Mouse (Mus musculus): ENCODE measurements around the gene Tmem216. TPM values are rescaled to one million over a fixed set of nuclear protein-coding genes. Genes with fewer than 3 reads are reported as not detected.

Tmem216 gene
- polyA plus RNA-seq, 1 experiment = 8.5 TPM

DNA sequence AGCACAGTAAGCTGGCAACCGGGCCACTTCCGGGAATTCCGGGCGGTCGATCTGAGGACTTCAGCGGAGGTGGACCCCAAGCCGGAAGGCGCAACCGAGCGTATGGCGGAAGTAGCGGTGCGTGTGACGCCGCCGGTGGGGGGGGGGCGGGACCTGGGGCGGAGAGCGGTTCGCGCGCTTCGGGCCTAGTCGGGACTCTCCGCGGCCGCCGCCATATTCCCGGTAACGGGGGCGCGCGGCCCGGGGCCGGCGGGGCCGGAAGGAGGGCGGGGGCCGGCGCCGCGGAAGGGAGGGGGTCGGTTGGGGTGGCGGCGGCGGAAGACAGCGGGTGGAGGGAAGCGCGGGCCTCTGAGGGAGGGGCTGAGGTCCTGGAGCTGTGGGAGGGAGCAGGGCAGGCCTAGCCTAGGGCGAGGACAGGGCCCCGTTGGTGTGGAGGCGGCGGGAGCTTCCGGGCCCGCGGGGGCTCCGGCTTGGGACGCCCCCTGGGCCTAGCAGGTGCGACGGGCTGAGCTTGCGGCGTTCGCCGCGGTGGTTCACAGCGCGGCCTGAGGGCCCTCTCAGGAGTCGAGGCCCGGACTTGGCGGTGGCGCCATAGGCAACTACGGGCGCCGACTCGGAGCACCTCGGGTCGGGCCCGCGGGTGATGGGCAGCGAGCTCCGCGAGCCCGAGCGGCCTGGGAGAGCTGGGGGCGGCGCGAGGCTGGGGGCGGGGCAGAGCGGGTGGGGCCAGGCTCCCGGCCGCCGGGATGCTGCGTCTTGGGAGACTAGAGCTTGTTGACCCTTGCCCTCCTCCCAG, 30.7 kb downstream of the Tmem216 start, which contains the start of gene Cpsf7:
Cpsf7 (plus strand) TSS at position 161 of the 796 bp plus-strand sequence.
- DNase-seq (ENCODE audit: low read depth in 1 of 2, low spot score in 2 of 2) = peak; percentile 76 to 88
- Histone ChIP-seq H3K36me3 (ENCODE audit: control insufficient read depth, insufficient read depth, low read length) (peaks cover 4% of the 10 kb centered on the region), H3K4me1 (ENCODE audit: control insufficient read depth, insufficient read depth, insufficient read length) (peaks cover 10% of the 10 kb centered on the region), H3K4me3 (ENCODE audit: extremely low read depth, insufficient read depth, insufficient read length) (peak within 1 kb of the TSS; percentile 82), H3K27me3 (ENCODE audit: control insufficient read depth, insufficient read depth, low read length) (no peaks in the 10 kb centered on the region), H3K27ac (ENCODE audit: insufficient read depth, low read length) (peak within 1 kb of the TSS; percentile 100)
- under 1% methylated on average over 83 of the region's 93 CpGs for WGBS
- TF ChIP-seq CTCF (IDR thresholded peaks at IDR 0.05; ENCODE audit: extremely low read depth, insufficient read depth, insufficient read length, insufficient replicate concordance) (no peak), POLR2A (IDR thresholded peaks at IDR 0.05; ENCODE audit: low read depth, low read length) (peak; percentile 35)

DNA sequence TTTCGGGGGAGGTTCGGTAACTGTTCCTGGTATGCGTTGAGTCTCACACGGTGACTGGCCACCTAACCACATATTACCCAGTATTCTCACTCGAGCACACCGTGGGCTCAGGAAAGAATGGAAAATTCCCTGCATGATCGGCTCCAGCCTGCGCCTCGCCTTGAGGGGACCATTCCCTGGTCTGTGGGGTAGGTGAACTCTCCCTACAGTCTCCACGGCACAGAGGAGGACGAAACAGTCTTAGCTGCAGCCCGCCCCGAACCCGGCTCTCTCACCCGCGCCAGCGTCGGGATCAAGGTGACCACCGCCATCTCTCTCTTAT, 31.3 kb downstream of the Tmem216 start:
- TF ChIP-seq CTCF (IDR thresholded peaks at IDR 0.05; ENCODE audit: extremely low read depth, insufficient read depth, insufficient read length, insufficient replicate concordance) (no peak), POLR2A (IDR thresholded peaks at IDR 0.05; ENCODE audit: low read depth, low read length) (no peak; the same call in 1 of the 2 replicates)
- Histone ChIP-seq H3K4me3 (ENCODE audit: extremely low read depth, insufficient read depth, insufficient read length) (peak overlapping the region; percentile 82), H3K4me1 (ENCODE audit: control insufficient read depth, insufficient read depth, insufficient read length) (peaks cover 10% of the 10 kb centered on the region), H3K27ac (ENCODE audit: insufficient read depth, low read length) (peak overlapping the region; percentile 91), H3K27me3 (ENCODE audit: control insufficient read depth, insufficient read depth, low read length) (no peaks in the 10 kb centered on the region), H3K36me3 (ENCODE audit: control insufficient read depth, insufficient read depth, low read length) (peaks cover 3% of the 10 kb centered on the region)
- WGBS = under 1% methylated on average over 19 of the region's 19 CpGs
- DNase-seq (ENCODE audit: low read depth in 1 of 2, low spot score in 2 of 2) = no peak

DNA sequence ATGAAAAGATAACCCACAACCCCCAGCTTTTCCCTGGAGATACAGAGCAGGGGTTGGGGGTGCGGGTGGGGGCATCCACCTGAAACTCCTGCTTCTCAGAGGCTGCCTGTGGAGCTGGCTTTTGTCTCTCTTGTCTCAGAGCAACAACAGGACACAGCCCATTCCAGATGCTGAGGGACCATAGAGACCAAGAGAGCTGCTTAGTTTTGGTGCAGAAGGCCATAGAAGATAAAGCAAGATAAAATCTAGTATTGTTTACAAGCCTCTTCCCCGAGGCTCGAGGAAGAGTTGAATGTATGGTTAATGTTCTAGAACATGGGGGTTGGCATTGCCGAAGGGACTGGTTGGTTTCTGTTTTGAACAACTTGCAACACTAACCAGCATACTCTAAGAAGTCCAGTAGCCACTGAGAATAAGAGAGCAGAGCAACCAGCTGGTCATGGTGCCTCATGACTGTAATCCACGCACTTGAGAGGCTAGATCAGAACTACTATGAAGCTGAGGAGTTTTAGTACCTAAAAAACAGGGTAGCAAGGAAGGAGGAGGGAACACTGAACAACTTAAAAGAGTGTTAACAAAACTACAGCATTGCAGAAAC, 32.5 kb downstream of the Tmem216 start:
- H3K36me3 ChIP-seq (ENCODE audit: control insufficient read depth, insufficient read depth, low read length) = peaks cover 1% of the 10 kb centered on the region
- H3K27me3 ChIP-seq (ENCODE audit: control insufficient read depth, insufficient read depth, low read length) = no peaks in the 10 kb centered on the region
- 39% methylated on average over 5 of the region's 5 CpGs for WGBS
- TF ChIP-seq POLR2A (IDR thresholded peaks at IDR 0.05; ENCODE audit: low read depth, low read length) (no peak), CTCF (IDR thresholded peaks at IDR 0.05; ENCODE audit: extremely low read depth, insufficient read depth, insufficient read length, insufficient replicate concordance) (no peak)
- no peak for DNase-seq (ENCODE audit: low read depth in 1 of 2, low spot score in 2 of 2)
- H3K4me3 ChIP-seq (ENCODE audit: extremely low read depth, insufficient read depth, insufficient read length) = no peak overlapping the region
- peaks cover 10% of the 10 kb centered on the region for H3K4me1 ChIP-seq (ENCODE audit: control insufficient read depth, insufficient read depth, insufficient read length)
- H3K27ac ChIP-seq (ENCODE audit: insufficient read depth, low read length) = peak overlapping the region; percentile 8; the same call in 1 of the 2 replicates

DNA sequence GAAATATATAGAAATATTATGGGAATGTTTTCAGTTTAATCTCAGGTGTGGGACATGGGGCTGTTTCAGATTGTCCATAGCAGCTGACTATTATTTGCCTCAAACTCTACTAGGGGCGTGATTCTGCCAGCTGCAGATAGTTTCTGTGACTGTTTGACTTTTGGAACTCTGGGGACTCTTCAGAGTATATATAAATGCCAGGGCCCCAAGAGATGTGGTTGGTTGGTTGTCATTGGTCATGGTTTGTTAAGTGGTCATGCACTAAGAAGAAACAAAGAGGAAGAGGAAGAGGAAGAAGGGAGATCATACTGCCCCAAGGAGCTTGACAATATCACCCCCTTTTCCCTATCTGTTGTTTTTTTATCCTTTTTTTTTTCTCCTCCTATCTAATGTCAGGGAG, 34.1 kb downstream of the Tmem216 start:
- TF ChIP-seq CTCF (IDR thresholded peaks at IDR 0.05; ENCODE audit: extremely low read depth, insufficient read depth, insufficient read length, insufficient replicate concordance) (no peak), POLR2A (IDR thresholded peaks at IDR 0.05; ENCODE audit: low read depth, low read length) (no peak)
- Histone ChIP-seq H3K4me3 (ENCODE audit: extremely low read depth, insufficient read depth, insufficient read length) (no peak overlapping the region), H3K27ac (ENCODE audit: insufficient read depth, low read length) (no peak overlapping the region), H3K4me1 (ENCODE audit: control insufficient read depth, insufficient read depth, insufficient read length) (peaks cover 10% of the 10 kb centered on the region), H3K27me3 (ENCODE audit: control insufficient read depth, insufficient read depth, low read length) (no peaks in the 10 kb centered on the region), H3K36me3 (ENCODE audit: control insufficient read depth, insufficient read depth, low read length) (peaks cover 4% of the 10 kb centered on the region)
- DNase-seq (ENCODE audit: low read depth in 1 of 2, low spot score in 2 of 2) = no peak
- WGBS = 33% methylated on average over 1 of the region's 1 CpGs

DNA sequence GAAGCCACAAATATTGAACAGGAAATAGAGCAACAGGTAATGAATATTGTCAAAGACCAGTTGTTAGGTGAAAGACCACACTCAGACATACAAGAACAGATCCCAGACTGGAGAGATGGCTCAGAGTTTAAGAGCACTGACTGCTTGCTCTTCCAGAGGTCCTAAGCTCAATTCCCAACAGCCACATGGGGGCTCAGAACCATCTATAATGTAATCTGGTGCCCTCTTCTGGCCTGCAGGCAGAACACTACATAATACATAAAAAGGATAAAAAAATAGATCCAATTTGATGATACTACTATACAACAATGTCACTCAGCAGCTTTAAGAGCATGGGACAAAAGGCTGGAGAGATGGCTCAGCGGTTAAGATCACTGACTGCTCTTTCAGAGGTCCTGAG, 35.7 kb downstream of the Tmem216 start:
- Histone ChIP-seq H3K27ac (ENCODE audit: insufficient read depth, low read length) (no peak overlapping the region), H3K27me3 (ENCODE audit: control insufficient read depth, insufficient read depth, low read length) (no peaks in the 10 kb centered on the region), H3K4me3 (ENCODE audit: extremely low read depth, insufficient read depth, insufficient read length) (no peak overlapping the region), H3K4me1 (ENCODE audit: control insufficient read depth, insufficient read depth, insufficient read length) (peaks cover 10% of the 10 kb centered on the region), H3K36me3 (ENCODE audit: control insufficient read depth, insufficient read depth, low read length) (peaks cover 14% of the 10 kb centered on the region)
- TF ChIP-seq POLR2A (IDR thresholded peaks at IDR 0.05; ENCODE audit: low read depth, low read length) (no peak), CTCF (IDR thresholded peaks at IDR 0.05; ENCODE audit: extremely low read depth, insufficient read depth, insufficient read length, insufficient replicate concordance) (no peak)
- DNase-seq (ENCODE audit: low read depth in 1 of 2, low spot score in 2 of 2) = no peak
- 65% methylated on average over 1 of the region's 1 CpGs for WGBS

DNA sequence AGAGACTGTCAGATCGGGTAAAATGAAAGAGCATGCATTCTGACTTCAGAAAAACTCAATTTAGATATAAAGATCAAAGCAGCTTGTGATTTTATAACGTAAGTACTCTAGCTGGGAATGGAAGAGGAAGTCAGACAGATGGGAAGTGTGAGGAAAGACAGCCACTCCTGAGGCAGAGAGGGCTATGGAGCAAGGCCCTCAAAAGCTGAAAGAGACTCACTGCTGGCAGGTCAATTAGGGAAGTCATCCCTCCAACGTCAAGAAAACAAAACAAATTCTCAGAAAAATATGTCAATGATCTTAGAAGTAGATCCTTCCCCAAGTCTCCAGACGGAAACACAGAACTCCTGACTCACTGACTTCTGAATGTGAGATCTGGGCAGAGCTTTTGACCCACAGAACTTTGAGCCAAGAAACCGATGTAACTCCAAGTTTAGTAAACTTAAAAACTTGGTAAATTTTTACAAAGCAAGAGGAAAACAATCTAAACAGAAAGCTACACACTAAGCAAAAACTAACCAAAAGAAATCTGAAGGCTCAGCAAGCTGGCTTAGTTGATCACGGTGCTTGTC, 45.2 kb downstream of the Tmem216 start:
- no peak for DNase-seq (ENCODE audit: low read depth in 1 of 2, low spot score in 2 of 2)
- Histone ChIP-seq H3K36me3 (ENCODE audit: control insufficient read depth, insufficient read depth, low read length) (peaks cover 25% of the 10 kb centered on the region), H3K27me3 (ENCODE audit: control insufficient read depth, insufficient read depth, low read length) (no peaks in the 10 kb centered on the region), H3K4me3 (ENCODE audit: extremely low read depth, insufficient read depth, insufficient read length) (no peak overlapping the region), H3K27ac (ENCODE audit: insufficient read depth, low read length) (no peak overlapping the region), H3K4me1 (ENCODE audit: control insufficient read depth, insufficient read depth, insufficient read length) (no peaks in the 10 kb centered on the region)
- TF ChIP-seq POLR2A (IDR thresholded peaks at IDR 0.05; ENCODE audit: low read depth, low read length) = no peak
- no peak for TF ChIP-seq CTCF (IDR thresholded peaks at IDR 0.05; ENCODE audit: extremely low read depth, insufficient read depth, insufficient read length, insufficient replicate concordance)
- WGBS = 75% methylated on average over 6 of the region's 6 CpGs
